Comparison of ENCODE assay signal across 19 mouse cellular contexts in genomic region chr1:58089316-58089715, GRCm38 (mm10). TPM values are rescaled to one million over a fixed set of nuclear protein-coding genes. Genes with fewer than 3 reads are reported as not detected.
A peak's percentile ranks its signal among the peaks of the same experiment; 100 is the strongest.
DNase-seq lines count a peak whose midpoint lies in the region.
"Had no signal": no experiment of that assay in that cellular context is flagged by ENCODE, and none has a peak within 500 bp of the region (broad histone marks: within the 10 kb centered on the region; RNA-seq: fewer than 3 reads in every experiment).

No protein-coding gene starts in this region.

- peaks cover 30% of the 10 kb centered on the region for H3K27me3 ChIP-seq in heart, embryonic 10.5 days (ENCODE audit: insufficient read depth, poor library complexity, severe bottlenecking)
- H3K27me3 ChIP-seq: forebrain, embryonic 12.5 days; hindbrain, embryonic 12.5 days; midbrain, embryonic 12.5 days had no signal

- no peaks in the 10 kb centered on the region for H3K9me3 ChIP-seq in heart, embryonic 10.5 days
- H3K9me3 ChIP-seq: forebrain, embryonic 12.5 days; heart, embryonic 12.5 days; hindbrain, embryonic 12.5 days; midbrain, embryonic 12.5 days had no signal

- intact Hi-C loops in heart, postnatal 10 days (cut with DNase I), result no loop called here

- no peak overlapping the region for H3K4me3 ChIP-seq in heart, embryonic 10.5 days
- H3K4me3 ChIP-seq: forebrain, embryonic 12.5 days; heart, embryonic 12.5 days; hindbrain, embryonic 12.5 days; midbrain, embryonic 12.5 days had no signal

- peak; percentile 13 to 33 for DNase-seq in heart, postnatal 10 days
- DNase-seq in heart, embryonic 10.5 days (ENCODE audit: low spot score), result no peak
- DNase-seq in lung, postnatal 36 days, result peak; percentile 25
- DNase-seq in lung, adult 18-20 months, result no peak
- DNase-seq in adrenal gland, postnatal 14 days, result peak; percentile 52
- DNase-seq in gastrocnemius, postnatal 25 days, result peak; percentile 34
- no peak for DNase-seq in right cerebral cortex, postnatal 25 days
- DNase-seq: cerebellum, adult 11 months; kidney, adult 11 months; kidney, postnatal 14 days; right cerebral cortex, postnatal 14 days; thymus, adult 2 months had no signal

- no peaks in the 10 kb centered on the region for H3K36me3 ChIP-seq in heart, embryonic 10.5 days
- H3K36me3 ChIP-seq: forebrain, embryonic 12.5 days; heart, embryonic 12.5 days; hindbrain, embryonic 12.5 days; midbrain, embryonic 12.5 days had no signal

- no peak overlapping the region for H3K27ac ChIP-seq in heart, embryonic 10.5 days
- H3K27ac ChIP-seq: forebrain, embryonic 12.5 days; hindbrain, embryonic 12.5 days; macrophage; midbrain, embryonic 12.5 days had no signal

- WGBS in heart, embryonic 10.5 days, result 56% methylated on average over 5 of the region's 5 CpGs

- H3K4me1 ChIP-seq in heart, embryonic 10.5 days, result peaks cover 11% of the 10 kb centered on the region; the same call in 1 of the 2 replicates
- H3K4me1 ChIP-seq: forebrain, embryonic 12.5 days; hindbrain, embryonic 12.5 days; midbrain, embryonic 12.5 days had no signal

RNA-seq across cellular contexts. Expression of gene Aox3, which starts 23.6 kb away (rescaled TPM):
- total RNA-seq in heart, postnatal 10 days (2021), result under 1 TPM; 0.22 to 0.47 TPM
- polyA plus RNA-seq in heart, embryonic 10.5 days (2016; fragmentation: Nextera tagmentation; extraction: Ambion mirVana), result 0.04 TPM in 1 of 2 replicates, not detected in the other
- total RNA-seq in adrenal gland, postnatal 14 days (2021), result 2.7 and 8.4 TPM in 2 replicates
- under 1 TPM; 0.16 to 0.31 TPM for total RNA-seq in gastrocnemius, postnatal 25 days (2021)
- total RNA-seq: MEL had no signal
- polyA plus RNA-seq: heart, embryonic 12.5 days; hindbrain, embryonic 12.5 days; liver, embryonic 11.5 days; macrophage had no signal

RNA-seq across cellular contexts. Expression of gene Aox1, which starts 59.6 kb away (rescaled TPM):
- 1 to 10 TPM; 2.7 to 2.9 TPM for total RNA-seq in heart, postnatal 10 days (2021)
- 0.33 and 0.64 TPM in 2 replicates for polyA plus RNA-seq in heart, embryonic 10.5 days (2016; fragmentation: Nextera tagmentation; extraction: Ambion mirVana)
- total RNA-seq in adrenal gland, postnatal 14 days (2021), result 22.2 and 25.5 TPM in 2 replicates
- 10 to 100 TPM in 1 of 2 experiments, 1 to 10 TPM in 1; 4.6 to 12.1 TPM for total RNA-seq in gastrocnemius, postnatal 25 days (2021)

Comparison
In these comparisons a context has a peak if more than half of its experiments do, and no peak if none do; other contexts are left out.
1. DNase-seq: peak in heart, postnatal 10 days (2 of 2), lung, postnatal 36 days (single experiment), adrenal gland, postnatal 14 days (single experiment) and gastrocnemius, postnatal 25 days (single experiment); none in heart, embryonic 10.5 days (single experiment), lung, adult 18-20 months (0 of 2) and right cerebral cortex, postnatal 25 days (single experiment).